12 mouse cellular contexts compared by ENCODE assay signal in genomic region chr15:79456104-79456503, GRCm38 (mm10). TPM values are rescaled to one million over a fixed set of nuclear protein-coding genes. Genes with fewer than 3 reads are reported as not detected.
DNase-seq lines count a peak whose midpoint lies in the region; ATAC-seq and TF ChIP-seq lines count a peak whose summit lies in the region.
"Not testable (repeated sequence)": the region's sequence is repeated elsewhere in the genome, so short reads cannot be mapped to it uniquely, and the experiment has no call there.
"Had no signal": no experiment of that assay in that cellular context is flagged by ENCODE, and none has a peak within 500 bp of the region (broad histone marks: within the 10 kb centered on the region; RNA-seq: fewer than 3 reads in every experiment).

No protein-coding gene starts in this region.

- not testable (repeated sequence) for H3K27ac ChIP-seq in ES-Bruce4 (ENCODE audit: insufficient read depth, low read length); forebrain, embryonic 12.5 days; intestine, postnatal 0 days (ENCODE audit: low read depth, low read length); liver, embryonic 11.5 days (ENCODE audit: low read depth, low read length)
- peak overlapping the region; percentile 70; the same call in 1 of the 2 replicates for H3K27ac ChIP-seq in heart, embryonic 10.5 days
- 0 out of 4 replicates have a peak overlapping the region, but pooled peaks of 1 of the 2 experiments have one; percentile 19 for H3K27ac ChIP-seq in heart, embryonic 14.5 days (replicated peaks in 1 of 2; ENCODE audit: control insufficient read depth in 1 of 2, insufficient read depth in 1 of 2, low read depth in 2 of 2, low read length in 2 of 2)
- peak overlapping the region; percentile 84 for H3K27ac ChIP-seq in lung, postnatal 0 days (ENCODE audit: low read length)

- not testable (repeated sequence) for H3K4me3 ChIP-seq in ES-Bruce4 (ENCODE audit: low read depth, low read length); forebrain, embryonic 12.5 days (replicated peaks); heart, embryonic 10.5 days; heart, embryonic 14.5 days (ENCODE audit: control insufficient read depth in 1 of 2, insufficient read depth in 1 of 2, low read depth in 1 of 2, low read length in 2 of 2); intestine, postnatal 0 days (ENCODE audit: low read depth, low read length); liver, embryonic 11.5 days (ENCODE audit: low read depth, low read length); lung, postnatal 0 days (ENCODE audit: low read depth, low read length)

- H3K4me1 ChIP-seq in ES-Bruce4 (ENCODE audit: control insufficient read depth, insufficient read depth, low read length); forebrain, embryonic 12.5 days; intestine, postnatal 0 days (replicated peaks; ENCODE audit: control insufficient read depth, insufficient read depth, low read length); liver, embryonic 11.5 days (replicated peaks; ENCODE audit: control insufficient read depth, insufficient read depth, low read length): not testable (repeated sequence)
- peaks cover 29% of the 10 kb centered on the region for H3K4me1 ChIP-seq in heart, embryonic 10.5 days
- H3K4me1 ChIP-seq in heart, embryonic 14.5 days (ENCODE audit: control insufficient read depth in 2 of 2, insufficient read depth in 2 of 2, low read length in 2 of 2): peaks cover 11 to 12% of the 10 kb centered on the region in 2 experiments
- H3K4me1 ChIP-seq in lung, postnatal 0 days (ENCODE audit: insufficient read depth, low read depth, low read length): peaks cover 13% of the 10 kb centered on the region; the same call in 1 of the 2 replicates

- H3K9me3 ChIP-seq in ES-Bruce4 (replicated peaks; ENCODE audit: control insufficient read depth, insufficient read depth, low read length, poor library complexity, severe bottlenecking); forebrain, embryonic 12.5 days; heart, embryonic 10.5 days; heart, embryonic 14.5 days (ENCODE audit: control insufficient read depth, low read length); intestine, postnatal 0 days (ENCODE audit: control insufficient read depth); liver, embryonic 11.5 days (ENCODE audit: control insufficient read depth, low read length); lung, postnatal 0 days (ENCODE audit: low read length): not testable (repeated sequence)

- not testable (repeated sequence) for TF ChIP-seq EP300 in ES-Bruce4 (IDR thresholded peaks at IDR 0.05; ENCODE audit: insufficient read depth, low read depth, low read length); lung, postnatal 0 days (IDR thresholded peaks at IDR 0.05)

- ATAC-seq in forebrain, embryonic 12.5 days (ENCODE audit: low FRiP score); heart, embryonic 14.5 days (ENCODE audit: insufficient number of reproducible peaks, insufficient read depth, low FRiP score, low read depth); intestine, postnatal 0 days; liver, embryonic 11.5 days (replicated peaks; ENCODE audit: low FRiP score): not testable (repeated sequence)
- ATAC-seq in lung, postnatal 0 days: 0 out of 2 replicates have a peak, but pooled peaks have one; percentile 0

- peak overlapping the region; percentile 62; the same call in 1 of the 2 replicates for H3K4me2 ChIP-seq in forebrain, embryonic 12.5 days
- H3K4me2 ChIP-seq in heart, embryonic 14.5 days (ENCODE audit: low read length): peak overlapping the region; percentile 66
- H3K4me2 ChIP-seq in intestine, postnatal 0 days (replicated peaks; ENCODE audit: low read depth): peak overlapping the region; percentile 79; the same call in 1 of the 2 replicates
- peak overlapping the region; percentile 76; the same call in 1 of the 2 replicates for H3K4me2 ChIP-seq in liver, embryonic 11.5 days
- H3K4me2 ChIP-seq in lung, postnatal 0 days (replicated peaks; ENCODE audit: low read depth, low read length): not testable (repeated sequence)

- not testable (repeated sequence) for H3K27me3 ChIP-seq in ES-Bruce4 (ENCODE audit: control insufficient read depth, insufficient read depth, low read length, poor library complexity, severe bottlenecking); heart, embryonic 14.5 days (ENCODE audit: control insufficient read depth, insufficient read depth, low read length); intestine, postnatal 0 days (replicated peaks; ENCODE audit: control insufficient read depth, insufficient read depth, low read length); liver, embryonic 11.5 days (replicated peaks; ENCODE audit: control insufficient read depth, insufficient read depth, low read length); lung, postnatal 0 days (replicated peaks; ENCODE audit: insufficient read depth, low read length)
- H3K27me3 ChIP-seq in forebrain, embryonic 12.5 days: peaks cover 24% of the 10 kb centered on the region
- H3K27me3 ChIP-seq in heart, embryonic 10.5 days (ENCODE audit: insufficient read depth, poor library complexity, severe bottlenecking): peaks cover 30% of the 10 kb centered on the region

- TF ChIP-seq POLR2A in ES-Bruce4 (IDR thresholded peaks at IDR 0.05; ENCODE audit: insufficient read depth, low read length): not testable (repeated sequence)

- TF ChIP-seq CTCF in ES-Bruce4 (IDR thresholded peaks at IDR 0.05; ENCODE audit: low read depth, low read length); intestine, postnatal 0 days (IDR thresholded peaks at IDR 0.05; ENCODE audit: low read depth); lung, postnatal 0 days (IDR thresholded peaks at IDR 0.05): not testable (repeated sequence)

- peak overlapping the region; percentile 73; the same call in 1 of the 2 replicates for H3K9ac ChIP-seq in ES-Bruce4 (ENCODE audit: low read depth, poor library complexity, severe bottlenecking)
- H3K9ac ChIP-seq in forebrain, embryonic 12.5 days; heart, embryonic 14.5 days (ENCODE audit: low read length); intestine, postnatal 0 days (ENCODE audit: low read depth, low read length); liver, embryonic 11.5 days (ENCODE audit: low read depth, low read length); lung, postnatal 0 days (replicated peaks; ENCODE audit: low read depth): not testable (repeated sequence)

- not testable (repeated sequence) for H3K36me3 ChIP-seq in ES-Bruce4 (ENCODE audit: control insufficient read depth, insufficient read depth, low read length, poor library complexity, severe bottlenecking); forebrain, embryonic 12.5 days (replicated peaks); heart, embryonic 10.5 days; heart, embryonic 14.5 days (ENCODE audit: control insufficient read depth, insufficient read depth, low read length); intestine, postnatal 0 days (ENCODE audit: control insufficient read depth, insufficient read depth); liver, embryonic 11.5 days (ENCODE audit: control insufficient read depth, insufficient read depth, low read length); lung, postnatal 0 days (ENCODE audit: insufficient read depth, low read length)

- WGBS in forebrain, embryonic 12.5 days: 55% methylated on average over 6 of the region's 6 CpGs
- WGBS in heart, embryonic 10.5 days: 48% methylated on average over 6 of the region's 6 CpGs
- 53% methylated on average over 6 of the region's 6 CpGs for WGBS in heart, embryonic 14.5 days
- WGBS in intestine, postnatal 0 days: 49% methylated on average over 6 of the region's 6 CpGs
- WGBS in liver, embryonic 11.5 days: 45% methylated on average over 6 of the region's 6 CpGs
- 28% methylated on average over 6 of the region's 6 CpGs for WGBS in lung, postnatal 0 days

- not testable (repeated sequence) for DNase-seq in heart, embryonic 10.5 days (ENCODE audit: low spot score); liver, embryonic 11.5 days (ENCODE audit: low spot score); lung, postnatal 0 days (ENCODE audit: low spot score)

RNA-seq across cellular contexts. Expression of gene Csnk1e, which starts 0.7 kb away (rescaled TPM):
- 113 and 116 TPM in 2 replicates for polyA plus RNA-seq in ES-Bruce4 (2011; ENCODE audit: insufficient read depth, insufficient read length, low read depth, missing spikeins)
- polyA plus RNA-seq in forebrain, embryonic 12.5 days (2016; fragmentation: Nextera tagmentation; extraction: Ambion mirVana): 245 and 267 TPM in 2 replicates
- 87.9 and 102 TPM in 2 replicates for polyA plus RNA-seq in heart, embryonic 10.5 days (2016; fragmentation: Nextera tagmentation; extraction: Ambion mirVana)
- 83.0 and 95.1 TPM in 2 replicates for polyA plus RNA-seq in heart, embryonic 14.5 days (2014; fragmentation: Nextera tagmentation; extraction: Ambion mirVana)
- 18.2 and 25.7 TPM in 2 replicates for polyA plus RNA-seq in intestine, postnatal 0 days (2015; fragmentation: Nextera tagmentation; extraction: Ambion mirVana)
- 39.2 and 42.5 TPM in 2 replicates for polyA plus RNA-seq in liver, embryonic 11.5 days (2014; fragmentation: Nextera tagmentation; extraction: Ambion mirVana)
- 67.2 and 72.4 TPM in 2 replicates for polyA plus RNA-seq in lung, postnatal 0 days (2015; fragmentation: Nextera tagmentation; extraction: Ambion mirVana)
- polyA plus RNA-seq: G1E had no signal

RNA-seq across cellular contexts. Expression of gene Kcnj4, which starts 48.9 kb away (rescaled TPM):
- polyA plus RNA-seq in ES-Bruce4 (2011; ENCODE audit: insufficient read depth, insufficient read length, low read depth, missing spikeins): 4.5 TPM in 2 replicates
- polyA plus RNA-seq in forebrain, embryonic 12.5 days (2016; fragmentation: Nextera tagmentation; extraction: Ambion mirVana): not detected in 2 replicates
- polyA plus RNA-seq in heart, embryonic 10.5 days (2016; fragmentation: Nextera tagmentation; extraction: Ambion mirVana): 0.06 TPM in 1 of 2 replicates, not detected in the other
- polyA plus RNA-seq in heart, embryonic 14.5 days (2014; fragmentation: Nextera tagmentation; extraction: Ambion mirVana): 0.20 TPM in 1 of 2 replicates, not detected in the other
- not detected in 2 replicates for polyA plus RNA-seq in intestine, postnatal 0 days (2015; fragmentation: Nextera tagmentation; extraction: Ambion mirVana)
- not detected in 2 replicates for polyA plus RNA-seq in liver, embryonic 11.5 days (2014; fragmentation: Nextera tagmentation; extraction: Ambion mirVana)
- polyA plus RNA-seq in lung, postnatal 0 days (2015; fragmentation: Nextera tagmentation; extraction: Ambion mirVana): not detected in 2 replicates
- polyA plus RNA-seq: embryonic facial prominence, embryonic 11.5 days; forebrain, embryonic 11.5 days; G1E; hindbrain, embryonic 14.5 days; intestine, embryonic 16.5 days had no signal

RNA-seq across cellular contexts. Expression of gene Tmem184b, which starts 52.7 kb away (rescaled TPM):
- 50.7 and 59.6 TPM in 2 replicates for polyA plus RNA-seq in ES-Bruce4 (2011; ENCODE audit: insufficient read depth, insufficient read length, low read depth, missing spikeins)
- polyA plus RNA-seq in forebrain, embryonic 12.5 days (2016; fragmentation: Nextera tagmentation; extraction: Ambion mirVana): 41.3 and 43.6 TPM in 2 replicates
- 67.7 and 76.3 TPM in 2 replicates for polyA plus RNA-seq in heart, embryonic 10.5 days (2016; fragmentation: Nextera tagmentation; extraction: Ambion mirVana)
- polyA plus RNA-seq in heart, embryonic 14.5 days (2014; fragmentation: Nextera tagmentation; extraction: Ambion mirVana): 56.1 and 60.6 TPM in 2 replicates
- 32.7 and 34.1 TPM in 2 replicates for polyA plus RNA-seq in intestine, postnatal 0 days (2015; fragmentation: Nextera tagmentation; extraction: Ambion mirVana)
- 36.4 and 38.8 TPM in 2 replicates for polyA plus RNA-seq in liver, embryonic 11.5 days (2014; fragmentation: Nextera tagmentation; extraction: Ambion mirVana)
- polyA plus RNA-seq in lung, postnatal 0 days (2015; fragmentation: Nextera tagmentation; extraction: Ambion mirVana): 55.3 and 56.7 TPM in 2 replicates
